Mouse (Mus musculus): ENCODE data around the gene Ell.

Gene Ell

DNA sequence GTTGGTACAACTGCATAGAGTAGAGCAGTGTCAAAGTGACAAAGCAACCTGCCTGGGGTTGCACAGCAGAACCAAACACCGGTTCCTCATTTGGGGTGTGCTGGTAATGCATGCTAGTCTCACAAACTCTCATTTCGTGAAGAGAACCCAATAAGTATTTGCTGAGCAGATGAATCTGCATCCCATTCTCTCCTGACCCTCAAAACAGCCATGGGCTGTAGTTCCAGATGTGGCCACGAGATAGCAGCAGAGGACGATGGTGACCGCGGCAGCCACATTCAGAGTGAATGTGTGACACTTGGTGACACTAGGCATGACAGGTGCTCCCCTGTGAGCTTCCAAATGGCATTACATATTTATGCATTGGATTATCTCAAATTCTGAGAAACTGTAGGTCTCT lies 72.6 kb downstream of the Ell start:
- peak; percentile 95 for DNase-seq (ENCODE audit: low read depth)

DNA sequence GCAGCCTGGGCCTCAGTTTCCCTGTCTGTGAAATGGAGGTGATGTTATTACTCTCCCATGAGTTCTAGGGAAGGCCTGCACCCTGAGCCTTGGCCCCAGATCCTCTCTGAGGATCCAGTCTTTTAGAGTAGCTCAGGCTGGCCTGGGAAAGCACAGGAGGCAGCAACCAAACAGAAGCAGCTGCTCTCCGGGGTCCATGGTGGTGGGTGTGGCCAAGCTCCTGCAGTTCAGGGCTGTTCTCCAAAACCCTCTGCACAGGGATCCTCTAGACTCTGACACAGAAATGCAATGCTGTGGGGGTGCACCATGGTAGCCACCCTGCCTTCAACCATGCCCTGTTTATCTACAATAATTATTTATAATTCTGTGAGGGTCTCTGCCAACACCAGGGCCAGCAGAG lies 74.5 kb downstream of the Ell start:
- no peak for DNase-seq (ENCODE audit: low read depth)

DNA sequence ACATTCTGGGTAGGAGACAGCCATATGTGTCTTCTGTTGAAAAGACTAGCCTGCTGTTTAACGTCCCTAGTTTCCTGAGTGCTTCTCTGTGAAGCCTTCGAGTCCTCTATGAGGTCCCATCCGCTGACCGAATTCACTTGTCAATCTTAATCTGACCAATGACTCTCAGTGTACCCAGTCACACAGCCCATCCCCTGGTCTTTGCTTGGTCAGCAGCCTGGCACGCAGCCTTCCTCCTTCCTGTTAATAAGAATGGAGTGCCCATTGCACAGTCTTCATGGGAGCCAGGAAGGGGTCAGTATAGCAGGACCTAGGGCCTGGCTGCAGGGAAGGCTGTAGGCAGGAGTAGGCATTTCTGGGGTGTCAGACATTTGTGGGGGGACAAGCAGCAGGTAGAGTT lies 75.2 kb downstream of the Ell start:
- no peak for DNase-seq (ENCODE audit: low read depth)

- no peak for DNase-seq (ENCODE audit: low read depth)
These were observed 76.0 kb downstream of the Ell start for GRCm38 (mm10) chr8:70615281-70615680.

DNA sequence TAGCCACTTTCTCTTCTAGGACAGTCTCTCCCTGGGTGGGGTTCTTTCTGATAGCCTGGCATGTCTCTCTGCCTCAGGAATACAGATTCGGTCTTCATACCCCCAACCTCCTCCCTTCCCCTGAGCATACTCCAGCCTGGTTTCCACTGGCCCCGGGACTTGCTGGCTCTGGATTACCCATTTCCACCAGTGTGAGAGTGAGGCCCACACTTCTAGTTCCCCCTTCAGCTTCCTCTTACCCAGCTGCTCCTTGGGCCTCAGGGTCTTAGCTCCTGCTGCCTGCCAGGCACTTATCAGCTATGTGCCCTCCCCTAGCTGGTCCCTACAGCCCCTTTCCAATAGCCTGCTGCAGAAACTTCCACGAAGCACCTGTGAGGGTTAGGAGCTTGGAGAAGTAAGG lies 76.6 kb downstream of the Ell start, which contains the start of gene Lrrc25:
TSS of gene Lrrc25 (plus strand) at position 262 of the 400 bp plus-strand sequence.
- no peak for DNase-seq (ENCODE audit: low read depth)

DNA sequence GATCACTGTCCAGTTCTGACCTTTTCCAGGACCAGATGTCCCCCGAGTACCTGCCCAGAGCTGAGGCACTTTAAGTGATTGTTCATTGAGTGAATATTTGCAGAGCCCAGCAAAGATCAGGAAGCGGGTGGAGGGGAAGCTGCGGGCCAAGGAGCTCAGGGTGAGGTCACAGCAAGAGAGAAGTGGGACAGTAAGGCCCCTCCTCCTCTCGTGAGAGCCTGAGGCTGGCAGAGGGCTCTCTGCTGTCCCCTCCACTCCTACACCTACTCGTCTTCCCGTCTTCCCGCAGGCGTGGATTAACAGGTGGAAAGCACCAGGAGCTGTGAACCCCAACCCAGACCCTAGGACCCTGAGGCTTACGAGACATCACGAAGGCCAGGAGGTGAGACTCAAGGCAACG lies 77.4 kb downstream of the Ell start:
- DNase-seq (ENCODE audit: low read depth): no peak

DNA sequence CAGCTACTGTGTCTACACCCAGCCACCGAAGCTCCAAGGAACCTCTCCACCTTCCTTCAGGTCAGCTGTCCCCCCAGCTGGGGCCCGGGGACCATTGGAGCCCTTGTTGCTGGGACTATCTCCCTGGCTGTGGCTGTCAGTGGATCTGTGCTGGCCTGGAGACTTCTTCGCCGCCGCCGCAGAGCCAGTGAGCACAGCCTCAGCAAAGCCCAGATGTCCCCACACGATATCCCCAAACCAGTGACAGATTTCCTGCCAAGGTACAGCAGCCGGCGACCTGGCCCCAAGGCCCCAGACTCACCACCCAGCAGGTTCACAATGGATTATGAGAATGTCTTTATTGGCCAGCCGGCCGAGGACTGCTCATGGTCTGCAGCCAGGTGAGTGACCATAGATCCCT lies 78.7 kb downstream of the Ell start:
- DNase-seq (ENCODE audit: low read depth): no peak

- no peak for DNase-seq (ENCODE audit: low read depth)
These were observed 79.7 kb downstream of the Ell start for GRCm38 (mm10) chr8:70618888-70619334.

GRCm38 (mm10) chr8:70622220-70622619 lies 83.0 kb downstream of the Ell start:
- DNase-seq (ENCODE audit: low read depth): no peak

- peak; percentile 82 for DNase-seq (ENCODE audit: low read depth)
These were observed 85.8 kb downstream of the Ell start for GRCm38 (mm10) chr8:70625104-70625503.

- DNase-seq (ENCODE audit: low read depth): no peak
These were observed 87.8 kb downstream of the Ell start for GRCm38 (mm10) chr8:70627041-70627440.

DNA sequence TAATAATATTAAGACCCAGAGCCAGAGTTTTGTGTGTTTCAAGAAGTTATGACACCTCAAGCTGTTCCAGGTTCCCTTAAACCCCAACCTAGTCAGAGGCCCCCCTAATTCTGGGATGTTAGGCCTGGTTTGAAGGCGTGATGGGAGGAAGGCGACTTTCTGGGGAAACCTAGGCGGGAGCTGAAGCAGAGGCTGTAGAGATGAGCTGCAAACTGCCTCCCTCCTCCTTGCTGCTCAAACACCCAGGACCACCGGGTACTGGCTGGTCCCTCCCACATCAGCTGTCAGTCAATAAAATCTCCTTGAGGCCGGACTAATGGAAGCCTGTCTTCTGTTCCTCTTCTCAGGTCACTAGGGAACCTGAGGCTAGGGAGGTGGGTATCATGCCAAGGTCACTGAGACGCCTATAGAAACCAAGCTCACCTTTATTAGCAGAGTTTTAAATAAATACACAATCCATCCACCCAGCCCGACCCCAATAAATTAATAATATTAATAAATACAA lies 89.8 kb downstream of the Ell start:
- DNase-seq (ENCODE audit: low read depth): no peak

DNA sequence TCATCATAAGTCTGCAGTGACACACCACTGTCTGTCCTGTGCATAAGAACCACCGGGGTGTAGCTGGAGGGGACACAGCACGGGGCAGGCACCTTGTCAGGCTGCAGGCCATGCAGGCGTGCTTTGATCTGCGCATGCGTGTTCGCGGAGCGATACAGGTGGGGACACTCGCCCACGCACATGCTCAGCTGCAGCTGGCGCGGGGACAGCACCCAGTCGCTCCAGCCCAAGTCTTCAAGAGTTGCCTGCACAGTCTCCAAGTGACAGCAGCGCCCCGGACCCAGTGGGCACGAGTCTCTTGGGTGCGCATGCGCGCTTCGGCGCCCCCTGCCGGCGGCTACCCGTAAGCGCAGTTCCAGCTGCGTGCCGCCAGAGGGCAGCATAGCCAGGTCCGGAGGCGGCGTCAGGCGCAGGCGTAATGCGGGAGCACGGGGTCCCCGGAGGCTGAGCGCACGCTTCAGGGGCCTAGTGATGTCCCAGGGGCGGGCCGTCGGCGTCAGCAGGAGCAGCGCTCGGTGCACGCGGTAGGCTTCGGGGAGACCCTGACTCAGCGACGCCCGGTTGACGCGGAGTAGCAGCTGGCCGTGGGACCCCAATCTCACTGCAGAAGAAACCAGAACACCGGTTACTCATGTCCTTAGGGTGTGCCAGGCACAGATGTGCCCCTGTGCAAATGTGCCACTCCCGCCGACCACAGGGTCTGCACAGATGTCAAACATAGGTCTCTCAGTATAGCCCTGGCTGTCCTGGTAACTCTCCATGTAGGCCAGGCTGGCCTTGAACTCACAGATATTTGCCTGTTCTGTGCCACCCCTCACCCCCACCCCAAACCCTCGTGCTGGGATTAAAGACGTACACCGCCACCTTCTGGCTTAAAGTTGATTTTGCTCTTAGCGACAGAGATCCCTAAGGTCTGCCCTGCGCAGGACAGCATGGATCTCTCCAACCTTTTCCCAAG lies 90.6 kb downstream of the Ell start:
- DNase-seq (ENCODE audit: low read depth): peak; percentile 99

GRCm38 (mm10) chr8:70630532-70631381 lies 91.5 kb downstream of the Ell start:
- peak; percentile 35 for DNase-seq (ENCODE audit: low read depth)

- no peak for DNase-seq (ENCODE audit: low read depth)
These were observed 92.2 kb downstream of the Ell start for GRCm38 (mm10) chr8:70631436-70631835.

DNA sequence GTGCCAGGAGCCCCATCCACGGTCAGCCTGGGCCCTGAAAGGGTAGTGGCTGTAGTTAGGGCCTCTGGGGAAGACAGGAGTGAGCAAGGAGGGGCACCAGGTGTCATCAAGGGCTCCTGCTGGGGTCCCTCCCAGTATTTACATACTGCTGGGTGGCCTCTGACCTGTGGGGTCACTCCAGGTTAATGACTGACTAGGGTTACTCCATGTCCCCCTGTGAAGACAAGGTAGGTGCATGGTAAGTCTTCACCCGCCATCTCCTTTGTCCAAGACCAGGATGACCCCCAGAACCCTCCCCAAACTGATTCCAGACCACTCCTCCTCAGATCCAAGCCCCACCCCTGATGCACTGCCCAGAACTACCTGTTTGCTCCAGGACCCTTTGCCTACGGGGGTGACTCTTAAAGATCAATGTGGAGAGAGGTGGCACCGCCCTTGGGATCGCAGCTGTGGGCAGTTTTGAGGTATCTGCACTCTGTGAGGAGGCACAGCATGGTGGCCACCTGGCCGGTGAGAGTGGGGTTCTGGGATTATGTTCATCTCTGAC lies 93.2 kb downstream of the Ell start, which contains the start of gene Gdf15:
TSS of gene Gdf15 (minus strand) at position 111 of the 547 bp plus-strand sequence.
- DNase-seq (ENCODE audit: low read depth): no peak

- no peak for DNase-seq (ENCODE audit: low read depth)
These were observed 94.8 kb downstream of the Ell start for GRCm38 (mm10) chr8:70634066-70634465.

DNA sequence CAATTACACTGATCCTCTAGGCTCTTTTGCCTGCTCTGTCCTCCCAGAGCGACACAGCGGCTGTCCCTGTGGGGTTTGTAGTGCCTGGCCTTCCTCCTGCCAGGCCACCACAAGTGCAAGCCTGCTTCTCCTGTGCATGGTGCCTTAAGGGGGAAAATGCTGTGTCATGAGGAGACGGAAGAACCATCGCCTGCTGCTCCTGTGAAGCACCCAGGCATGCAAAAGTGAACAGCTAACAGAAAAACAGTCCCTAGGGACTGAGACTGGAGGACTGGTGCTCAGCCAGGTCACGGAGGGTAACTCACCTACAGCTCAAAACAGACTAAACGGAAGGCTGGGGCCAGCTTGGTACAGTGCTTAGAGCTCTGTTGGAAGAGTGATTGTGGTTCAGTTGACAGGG lies 96.3 kb downstream of the Ell start:
- no peak for DNase-seq (ENCODE audit: low read depth)

DNA sequence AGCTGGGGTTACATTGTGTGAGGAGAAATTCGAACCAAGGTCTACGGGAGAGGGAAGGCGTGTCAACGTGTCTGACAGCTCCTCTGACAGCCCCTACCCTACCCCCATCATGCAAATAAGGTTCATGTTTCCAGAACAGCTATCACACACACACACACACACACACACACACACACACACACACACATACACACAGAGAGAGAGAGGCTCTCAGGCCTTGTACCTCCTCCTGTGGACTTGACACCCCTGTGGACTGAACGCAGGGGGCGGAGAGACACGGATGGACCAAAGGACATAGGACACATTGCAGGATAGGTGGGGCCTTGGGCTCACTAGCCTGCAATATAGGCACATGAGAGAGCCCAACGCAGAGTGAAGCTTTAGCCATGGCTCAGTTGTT lies 97.6 kb downstream of the Ell start:
- no peak for DNase-seq (ENCODE audit: low read depth)

GRCm38 (mm10) chr8:70638752-70639151 lies 99.5 kb downstream of the Ell start:
- no peak for DNase-seq (ENCODE audit: low read depth)

Data from naive thymus-derived CD4-positive, alpha-beta T cell, adult 2 months (primary cell).